Mouse (Mus musculus) T-cell, adult 2 months (primary cell): ENCODE measurements around the gene Cdk17.
A peak's percentile ranks its signal among the peaks of the same experiment; 100 is the strongest.

Experiments used
- DNase-seq: peaks from one replicate; pipeline ENCODE4 v3.0.0; 2022; ENCODE audit warnings: low spot score

The Cdk17 gene

DNA sequence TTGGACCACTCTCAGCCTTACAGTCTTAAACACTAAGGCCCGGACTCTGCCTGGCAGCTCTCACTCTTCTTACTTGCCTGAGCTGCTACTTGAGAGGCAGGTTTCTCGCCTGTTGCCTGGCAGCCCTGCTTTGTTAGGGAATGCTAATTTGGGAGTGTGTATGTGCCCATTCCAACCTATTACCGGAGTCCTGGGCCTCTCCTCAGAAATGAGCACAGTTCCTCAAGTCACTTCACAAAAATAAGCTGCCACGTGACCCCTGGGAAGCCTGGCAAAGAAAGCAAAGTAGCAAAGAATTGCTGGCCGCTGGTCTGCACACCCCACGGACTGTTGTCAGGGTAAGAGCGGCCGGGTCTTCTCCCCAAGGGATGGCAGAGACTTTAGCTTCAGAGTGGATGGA is 102.8 kb downstream of the Cdk17 start:
- DNase-seq = no peak

- DNase-seq = no peak
Measured at GRCm38 (mm10) chr10:93264001-93264400, 103.3 kb downstream of the Cdk17 start.

DNA sequence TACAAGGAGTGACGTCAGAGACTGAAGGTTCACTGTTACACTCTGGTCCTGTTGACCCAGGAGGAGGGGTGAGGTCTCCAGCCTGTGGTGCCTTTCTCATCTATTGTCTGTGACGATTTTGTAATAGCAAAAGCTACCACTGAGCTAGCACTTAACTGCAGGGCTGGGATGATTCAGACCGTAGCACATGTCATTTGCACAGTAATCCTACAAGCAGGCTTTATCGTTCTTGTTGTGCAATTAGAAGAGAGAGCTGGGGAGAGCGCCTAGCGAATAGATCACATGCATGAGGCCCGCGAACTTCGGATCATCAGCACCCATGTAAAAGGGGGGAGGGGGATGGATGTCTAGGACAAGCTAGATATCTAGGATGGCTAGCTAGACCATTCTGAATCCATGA is 105.2 kb downstream of the Cdk17 start:
- DNase-seq = no peak

DNA sequence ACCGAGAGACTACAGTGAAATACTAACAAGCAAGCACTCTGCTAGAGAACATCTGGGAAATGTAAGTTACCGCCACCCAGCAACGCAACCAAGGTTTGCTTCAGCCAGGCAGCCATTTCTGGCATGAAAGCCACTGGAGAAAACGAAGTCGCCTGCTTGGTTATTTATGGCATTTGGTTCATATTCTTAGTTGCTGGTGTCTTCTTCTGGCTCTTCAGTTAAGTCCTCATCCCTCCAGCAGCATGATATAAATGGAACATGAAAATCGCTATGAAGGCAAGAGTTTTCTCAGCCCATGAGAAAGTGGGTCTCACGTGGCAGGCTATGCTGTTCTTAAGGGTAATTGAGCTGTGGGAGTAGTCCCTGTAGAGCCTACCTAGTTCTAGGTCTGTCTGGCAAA is 105.8 kb downstream of the Cdk17 start:
- no peak for DNase-seq

DNA sequence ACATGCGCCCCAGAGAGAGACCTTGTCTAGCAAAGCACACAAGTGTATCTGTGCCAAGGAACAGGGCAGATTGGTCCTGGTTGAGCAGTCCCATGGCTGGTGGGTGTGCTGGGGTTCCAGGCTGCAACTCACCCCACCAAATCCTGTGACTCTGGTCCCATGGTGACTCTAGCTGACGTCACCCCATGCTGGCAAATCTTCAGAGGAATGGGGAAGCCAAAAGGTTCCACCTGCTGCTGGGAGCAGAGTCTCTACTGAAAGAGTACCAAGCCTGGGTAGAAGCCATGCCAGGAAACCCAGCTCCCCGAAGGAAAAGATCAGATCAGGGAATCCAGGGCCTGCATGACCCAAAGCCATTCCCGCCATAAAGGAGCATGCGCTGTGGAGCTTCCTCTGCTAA is 106.8 kb downstream of the Cdk17 start:
- no peak for DNase-seq

- DNase-seq = no peak
Measured at GRCm38 (mm10) chr10:93268339-93268738, 107.7 kb downstream of the Cdk17 start.

DNA sequence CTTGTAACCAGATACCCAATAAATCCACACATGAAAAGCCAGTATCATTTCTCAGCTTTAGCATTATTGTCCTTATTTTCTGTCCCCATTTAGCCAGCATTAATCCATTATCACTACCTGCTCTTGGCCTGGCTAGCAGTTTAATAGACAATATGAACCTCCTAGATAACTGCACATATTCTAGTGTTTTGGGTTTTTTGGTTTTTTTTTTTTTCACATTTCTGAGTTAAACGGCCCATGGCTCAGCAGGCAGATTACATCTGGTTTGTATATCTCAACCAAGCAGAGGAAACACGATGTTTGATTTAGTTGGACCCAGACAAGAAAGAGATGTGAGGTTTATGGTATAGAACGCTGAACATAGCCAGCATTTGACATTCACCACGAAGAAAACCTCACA is 109.1 kb downstream of the Cdk17 start:
- DNase-seq = no peak

GRCm38 (mm10) chr10:93270889-93271460 is 110.3 kb downstream of the Cdk17 start:
- DNase-seq = no peak

DNA sequence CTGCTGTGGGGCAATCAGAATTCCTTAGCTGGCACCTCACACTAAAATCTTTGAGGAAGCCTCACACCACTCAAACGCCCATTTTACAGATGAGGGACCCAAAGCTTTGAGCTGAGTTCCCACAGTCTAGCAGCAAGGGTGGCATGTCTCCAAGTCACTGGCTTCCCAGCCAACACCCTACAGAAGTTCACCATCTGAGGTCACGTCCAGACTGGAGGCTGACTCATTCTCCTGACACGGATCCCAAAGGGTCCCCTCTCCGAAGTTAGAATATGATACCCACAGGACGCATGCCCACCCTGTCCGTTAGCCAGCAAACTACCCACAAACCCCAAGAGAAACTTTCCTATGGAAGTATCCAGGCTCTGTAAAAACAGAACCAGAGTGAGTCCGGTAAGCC is 111.2 kb downstream of the Cdk17 start:
- DNase-seq = no peak

DNA sequence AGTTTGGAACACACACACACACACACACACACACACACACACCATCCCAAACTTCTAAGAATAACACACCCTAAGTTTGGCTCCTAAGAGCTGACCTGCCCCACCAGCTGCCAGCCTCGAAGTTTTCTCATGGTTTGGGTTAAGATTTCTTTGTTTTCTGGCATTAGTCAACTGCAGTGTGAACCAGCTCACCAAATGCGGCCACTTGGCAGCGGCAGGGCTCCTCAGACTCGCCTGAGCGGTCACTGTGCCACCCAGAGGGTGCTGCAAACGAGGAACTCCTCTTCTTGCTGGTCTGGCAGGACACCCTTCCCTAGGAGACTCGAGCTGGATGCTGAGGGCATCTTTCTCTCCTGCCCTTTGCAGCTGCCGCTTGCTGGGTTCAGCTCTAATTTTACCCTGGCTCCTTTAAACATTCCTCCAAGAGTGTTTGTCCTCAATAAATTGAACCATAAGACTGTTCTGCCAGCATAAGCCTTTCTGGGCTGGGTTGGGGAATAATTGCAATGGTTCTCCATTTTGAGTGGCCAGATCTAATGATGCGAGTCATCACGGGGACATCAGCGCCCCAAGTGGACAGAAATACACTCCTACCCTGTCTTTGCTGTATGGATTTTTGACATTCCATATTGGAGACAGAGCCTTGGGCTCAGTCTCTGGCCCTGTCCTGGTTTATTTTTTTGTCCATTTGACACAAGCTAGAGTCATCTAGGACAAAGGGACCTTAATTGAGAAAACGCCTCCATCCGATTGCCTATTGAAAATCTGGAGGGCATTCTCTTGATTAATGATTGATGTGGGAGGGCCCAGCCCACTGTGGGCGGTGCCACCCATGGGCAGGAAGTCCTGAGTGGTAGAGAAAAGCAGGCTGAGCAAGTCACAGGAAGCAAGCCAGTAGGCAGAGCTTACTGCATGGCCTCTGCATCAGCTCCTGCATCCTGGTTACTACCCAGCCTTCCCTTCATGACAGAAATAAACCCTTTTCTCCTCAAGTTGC is 112.6 kb downstream of the Cdk17 start:
- DNase-seq = peak; percentile 71

- DNase-seq = peak; percentile 60
Measured at GRCm38 (mm10) chr10:93274277-93274696, 113.6 kb downstream of the Cdk17 start.

- no peak for DNase-seq
Measured at GRCm38 (mm10) chr10:93275212-93276136, 114.8 kb downstream of the Cdk17 start.

- DNase-seq = no peak
Measured at GRCm38 (mm10) chr10:93276349-93276763, 115.7 kb downstream of the Cdk17 start.

- DNase-seq = no peak
Measured at GRCm38 (mm10) chr10:93276857-93277256, 116.2 kb downstream of the Cdk17 start.

DNA sequence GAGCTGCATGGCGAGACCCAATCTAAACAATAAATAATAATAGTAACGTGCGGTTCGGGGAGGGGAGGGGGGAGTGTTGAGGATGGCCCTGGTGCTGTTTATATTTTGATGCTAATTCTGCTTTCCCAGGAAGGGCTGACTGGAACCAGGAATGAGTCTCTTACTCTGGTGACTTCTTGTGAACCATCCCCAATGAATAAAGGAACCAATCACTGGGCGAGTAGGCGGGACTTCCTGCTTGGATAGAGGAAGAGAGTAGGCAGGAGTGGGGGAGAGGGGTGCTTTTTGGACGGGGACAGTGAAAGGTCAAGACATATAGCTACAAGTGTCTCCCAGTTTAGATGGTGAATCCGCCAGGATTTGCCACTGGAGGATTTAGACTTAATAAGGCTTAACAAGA is 117.7 kb downstream of the Cdk17 start:
- no peak for DNase-seq

- DNase-seq = no peak
Measured at GRCm38 (mm10) chr10:93279062-93279461, 118.4 kb downstream of the Cdk17 start.

GRCm38 (mm10) chr10:93280586-93280985 is 119.9 kb downstream of the Cdk17 start:
- no peak for DNase-seq

GRCm38 (mm10) chr10:93281092-93281491 is 120.4 kb downstream of the Cdk17 start:
- DNase-seq = no peak

GRCm38 (mm10) chr10:93282526-93282964 is 121.9 kb downstream of the Cdk17 start:
- DNase-seq = no peak

GRCm38 (mm10) chr10:93283258-93283657 is 122.6 kb downstream of the Cdk17 start:
- peak; percentile 33 for DNase-seq

- no peak for DNase-seq
Measured at GRCm38 (mm10) chr10:93285489-93285888, 124.8 kb downstream of the Cdk17 start.

- no peak for DNase-seq
Measured at GRCm38 (mm10) chr10:93287551-93288145, 127.0 kb downstream of the Cdk17 start.
